Mouse (Mus musculus) spleen, adult 2 months (tissue): ENCODE measurements at regions not wholly inside any gene's neighbourhood (a gene's known extent, or its start where the extent isn't known, plus 50 kb on each side); places are given as distances from the start of the nearest gene placed in this dataset.

Source experiments
- CTCF ChIP-seq: fragments of 200-500 bp; IDR thresholded peaks from 2 replicates; pipeline ENCODE4 v1.5.1; 2011; ENCODE audit warnings: mild to moderate bottlenecking, inconsistent platforms; ENCODE audit not compliant: insufficient read depth, insufficient read length, insufficient replicate concordance; ENCODE audit errors: extremely low read depth
- POLR2A ChIP-seq: fragments of 200-500 bp; IDR thresholded peaks from 2 replicates; pipeline ENCODE4 v1.6.1; 2011; ENCODE audit warnings: low read depth, low read length, inconsistent platforms

DNA sequence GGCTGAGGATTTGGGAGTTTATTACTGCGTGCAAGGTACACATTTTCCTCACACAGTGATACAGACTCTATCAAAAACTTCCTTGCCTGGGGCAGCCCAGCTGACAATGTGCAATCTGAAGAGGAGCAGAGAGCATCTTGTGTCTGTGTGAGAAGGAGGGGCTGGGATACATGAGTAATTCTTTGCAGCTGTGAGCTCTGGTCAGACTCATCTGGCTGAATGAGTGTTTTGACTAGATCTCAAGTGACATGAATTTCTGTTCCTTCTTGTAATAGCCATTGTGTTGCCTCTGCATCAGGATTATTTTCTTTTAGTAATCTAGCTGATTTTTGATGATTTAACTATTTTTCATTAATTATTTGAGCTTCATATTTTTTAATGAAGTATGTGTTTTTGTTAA lies 190.0 kb upstream of the Tacstd2 start:
- TF ChIP-seq POLR2A, result no peak
- TF ChIP-seq CTCF, result no peak
